Mouse (Mus musculus) lung, embryonic 14.5 days (tissue): ENCODE results near the gene Ankrd13a. TPM values are rescaled to one million over a fixed set of nuclear protein-coding genes. Genes with fewer than 3 reads are reported as not detected.
A peak's percentile ranks its signal among the peaks of the same experiment; 100 is the strongest.

Experiments
- ATAC-seq: fragments of 200-750 bp; cut with Nextera tagmentation; 2 replicates; pipeline ENCODE4 v1.8.0; 2017; ENCODE audit warnings: mild to moderate bottlenecking, moderate TSS enrichment, moderate library complexity; ENCODE audit not compliant: insufficient read depth
- DNase-seq: peaks from one replicate; pipeline ENCODE4 v3.0.0-alpha.2; 2015
- H3K27ac ChIP-seq: fragments of 300-500 bp; sonication (generic); 2 replicates; pipeline ENCODE4 v1.5.1; 2014; ENCODE audit warnings: low read depth, mild to moderate bottlenecking, moderate library complexity
- H3K27me3 ChIP-seq: fragments of 300-500 bp; sonication (generic); 2 replicates; pipeline ENCODE4 v1.6.1; 2014; ENCODE audit warnings: low read length, control low read depth; ENCODE audit not compliant: insufficient read depth
- H3K36me3 ChIP-seq: fragments of 300-500 bp; sonication (generic); 2 replicates; pipeline ENCODE4 v1.6.1; 2014; ENCODE audit warnings: control low read depth; ENCODE audit not compliant: insufficient read depth
- H3K4me1 ChIP-seq: fragments of 300-500 bp; sonication (generic); 2 replicates; pipeline ENCODE4 v1.6.1; 2014; ENCODE audit warnings: antibody characterized with exemption, control low read depth; ENCODE audit not compliant: insufficient read depth
- H3K4me2 ChIP-seq: fragments of 300-500 bp; sonication (generic); 2 replicates; pipeline ENCODE4 v1.6.1; 2014; ENCODE audit warnings: mild to moderate bottlenecking
- H3K4me3 ChIP-seq: fragments of 300-500 bp; sonication (generic); 2 replicates; pipeline ENCODE4 v1.5.1; 2014; ENCODE audit warnings: low read depth, low read length
- H3K9ac ChIP-seq: fragments of 300-500 bp; sonication (generic); 2 replicates; pipeline ENCODE4 v1.6.1; 2014
- H3K9me3 ChIP-seq: fragments of 300-500 bp; sonication (generic); 2 replicates; pipeline ENCODE4 v1.6.1; 2016; ENCODE audit warnings: low read depth, low read length, control low read depth
- CTCF ChIP-seq: IDR thresholded peaks from 2 replicates; pipeline ENCODE4 v1.5.1; 2016; ENCODE audit warnings: antibody characterized with exemption, low read depth
- WGBS: fragments of 180-500 bp; shearing (Covaris S2); extraction: QIAGEN DNeasy Blood & Tissue Kit; methylation state at CpG from one replicate; pipeline ENCODE4 v1.1.7; 2014; 5-methylcytosine and 5-hydroxymethylcytosine counted together
- polyA plus RNA-seq: library from polyadenylated mRNA; unstranded; fragments of >200 nt; fragmentation: Nextera tagmentation; extraction: Ambion mirVana; gene quantifications from 2 replicates; pipeline ENCODE4 v1.2.1, GENCODE M21; 2014

The Ankrd13a gene
- polyA plus RNA-seq: 83.2 and 86.4 TPM in 2 replicates

DNA sequence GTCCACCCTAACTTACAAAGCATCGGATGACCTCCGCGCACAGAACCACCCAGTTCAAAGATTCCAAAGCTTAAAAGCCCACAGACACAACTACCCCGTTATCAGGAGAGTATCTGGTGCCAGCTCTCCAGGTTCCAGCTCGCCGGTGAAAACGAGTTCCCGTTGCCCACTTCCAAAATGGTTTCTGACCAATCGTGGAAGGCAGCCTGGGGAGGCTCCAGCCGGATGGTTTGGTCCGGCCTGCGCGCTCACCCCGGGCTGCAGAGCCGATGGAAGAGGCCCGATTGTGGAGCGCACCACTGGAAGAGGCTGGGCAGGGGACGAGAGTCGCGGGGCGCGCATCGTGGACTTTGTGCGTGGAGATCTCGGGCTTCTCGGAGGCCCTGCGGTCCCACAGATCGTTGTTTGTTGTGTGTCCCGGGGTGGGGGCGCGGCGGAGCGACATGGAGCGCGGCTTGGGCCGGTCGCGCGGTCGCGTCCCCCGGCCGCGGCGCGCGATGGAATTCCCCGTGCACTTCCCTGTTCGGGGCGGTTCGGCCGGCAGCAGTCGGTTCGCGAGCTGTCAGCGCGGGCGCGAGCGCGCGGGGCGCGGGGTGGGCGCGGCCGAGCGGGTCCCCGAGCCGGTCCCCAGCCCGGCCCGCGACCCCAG lies at the start of gene Ankrd13a:
Gene Ankrd13a (plus strand): TSS at position 275 of the 649 bp plus-strand sequence.
- peak within 1 kb of the TSS; percentile 82 for H3K9ac ChIP-seq
- no peaks in the 10 kb centered on the region for H3K27me3 ChIP-seq
- H3K4me2 ChIP-seq: peak within 1 kb of the TSS; percentile 97
- no peak for TF ChIP-seq CTCF
- H3K36me3 ChIP-seq: no peaks in the 10 kb centered on the region
- no peaks in the 10 kb centered on the region; the same call in 1 of the 2 replicates for H3K4me1 ChIP-seq
- H3K4me3 ChIP-seq: peak within 1 kb of the TSS; percentile 84
- DNase-seq (peak; percentile 96), ATAC-seq (peak; percentile 86)
- no peaks in the 10 kb centered on the region for H3K9me3 ChIP-seq
- H3K27ac ChIP-seq: peak within 1 kb of the TSS; percentile 91
- 0% methylated on average over 33 of the region's 73 CpGs for WGBS

DNA sequence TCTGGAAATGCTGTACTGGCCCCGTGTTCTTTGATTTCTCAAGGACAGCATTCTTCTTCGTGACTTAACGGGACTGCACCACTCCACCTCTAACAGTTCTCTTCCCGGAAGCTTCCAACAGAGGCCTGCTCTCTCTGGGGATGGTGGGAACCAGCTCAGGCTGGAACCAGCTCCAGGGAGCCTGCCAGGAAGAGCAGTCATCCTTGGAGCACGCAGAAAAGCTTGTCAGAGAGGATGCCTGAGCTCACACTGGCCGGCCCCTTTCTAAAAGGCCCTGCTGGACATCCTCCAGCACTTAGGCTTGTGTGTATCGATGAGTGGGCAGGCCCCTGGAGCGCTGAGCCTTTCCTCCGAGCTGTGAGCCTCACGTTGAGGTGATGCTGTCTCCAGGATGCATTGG lies 46.3 kb upstream of the Ankrd13a start:
- H3K4me3 ChIP-seq: no peak overlapping the region
- no peak overlapping the region for H3K9ac ChIP-seq
- DNase-seq (no peak), ATAC-seq (no peak)
- no peaks in the 10 kb centered on the region for H3K4me1 ChIP-seq
- no peaks in the 10 kb centered on the region for H3K27me3 ChIP-seq
- WGBS: 80% methylated on average over 10 of the region's 10 CpGs
- TF ChIP-seq CTCF: no peak
- H3K9me3 ChIP-seq: no peaks in the 10 kb centered on the region
- H3K4me2 ChIP-seq: no peak overlapping the region
- H3K27ac ChIP-seq: no peak overlapping the region
- peaks cover 66% of the 10 kb centered on the region for H3K36me3 ChIP-seq

DNA sequence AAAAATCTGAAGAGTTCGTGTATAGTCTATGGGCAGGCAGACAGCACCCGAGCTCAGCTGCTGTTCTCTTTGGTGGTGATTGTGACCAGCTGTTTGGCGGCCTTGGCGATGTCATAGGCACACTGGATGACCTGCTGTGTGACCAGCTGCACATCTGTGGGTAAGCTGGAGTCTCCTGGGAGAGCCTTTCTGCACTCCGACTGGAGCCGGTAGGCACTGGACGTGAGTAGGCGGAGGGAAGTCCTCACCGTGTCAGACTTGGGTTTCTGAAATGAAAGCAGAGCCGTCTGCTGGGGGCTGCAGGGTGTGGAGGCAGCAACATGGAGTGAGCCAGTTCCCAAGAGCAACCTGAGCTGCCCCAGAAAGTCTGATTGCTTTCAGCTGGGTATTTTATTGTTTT lies 44.3 kb upstream of the Ankrd13a start:
- Histone ChIP-seq H3K36me3 (peaks cover 80% of the 10 kb centered on the region), H3K4me1 (no peaks in the 10 kb centered on the region), H3K4me2 (no peak overlapping the region), H3K4me3 (no peak overlapping the region), H3K9me3 (no peaks in the 10 kb centered on the region), H3K27ac (no peak overlapping the region), H3K27me3 (no peaks in the 10 kb centered on the region), H3K9ac (no peak overlapping the region)
- 61% methylated on average over 10 of the region's 10 CpGs for WGBS
- TF ChIP-seq CTCF: no peak
- no peak for ATAC-seq
- peak; percentile 36 for DNase-seq

DNA sequence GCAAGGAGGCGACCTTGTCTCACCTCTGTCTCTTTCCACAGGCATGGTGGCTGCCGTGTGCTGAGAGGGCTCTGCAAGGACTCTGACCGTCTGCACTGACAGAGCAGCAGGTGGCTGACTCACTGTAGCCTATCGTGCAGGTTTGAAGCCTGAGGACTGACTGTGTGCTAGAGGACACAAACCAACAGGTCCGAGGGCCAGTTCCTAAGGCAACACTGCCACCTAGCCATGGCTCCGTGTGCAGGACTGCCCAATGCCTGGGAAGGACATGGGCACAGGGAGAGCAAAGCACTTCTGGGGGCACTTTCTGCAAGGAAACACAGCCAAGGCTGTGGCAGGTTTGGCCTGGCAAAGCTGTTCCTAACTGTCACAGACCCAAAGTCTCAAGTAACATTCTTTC lies 43.0 kb upstream of the Ankrd13a start:
- H3K27me3 ChIP-seq: no peaks in the 10 kb centered on the region
- H3K4me1 ChIP-seq: no peaks in the 10 kb centered on the region
- no peak overlapping the region for H3K4me2 ChIP-seq
- 68% methylated on average over 6 of the region's 6 CpGs for WGBS
- TF ChIP-seq CTCF: no peak
- no peak overlapping the region for H3K9ac ChIP-seq
- no peak for DNase-seq
- H3K9me3 ChIP-seq: no peaks in the 10 kb centered on the region
- no peak overlapping the region for H3K27ac ChIP-seq
- ATAC-seq: no peak
- no peak overlapping the region for H3K4me3 ChIP-seq
- H3K36me3 ChIP-seq: peaks cover 86% of the 10 kb centered on the region

DNA sequence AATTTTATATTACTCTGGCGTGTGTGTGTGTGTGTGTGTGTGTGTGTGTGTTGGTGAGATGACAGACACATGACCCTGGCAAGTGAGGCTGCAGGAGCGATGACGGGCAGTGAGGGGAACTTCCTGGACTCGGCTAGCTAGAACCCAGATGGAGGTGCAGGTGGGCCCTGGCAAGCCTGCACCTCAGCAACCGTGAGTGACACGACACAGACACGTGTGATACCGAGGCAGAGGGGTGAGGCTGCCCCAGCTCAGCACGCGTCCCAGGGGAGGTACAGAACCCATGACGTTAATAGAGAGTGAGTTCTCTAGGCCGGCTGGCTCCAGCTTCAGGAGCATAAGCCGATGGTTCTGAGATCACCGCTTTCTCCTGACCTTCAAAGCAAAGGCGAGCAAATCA lies 42.5 kb upstream of the Ankrd13a start:
- DNase-seq (no peak), ATAC-seq (no peak)
- Histone ChIP-seq H3K36me3 (peaks cover 91% of the 10 kb centered on the region), H3K4me3 (no peak overlapping the region), H3K9ac (no peak overlapping the region), H3K4me2 (no peak overlapping the region), H3K27me3 (no peaks in the 10 kb centered on the region), H3K9me3 (no peaks in the 10 kb centered on the region), H3K27ac (no peak overlapping the region), H3K4me1 (no peaks in the 10 kb centered on the region)
- TF ChIP-seq CTCF: no peak
- 78% methylated on average over 15 of the region's 15 CpGs for WGBS

DNA sequence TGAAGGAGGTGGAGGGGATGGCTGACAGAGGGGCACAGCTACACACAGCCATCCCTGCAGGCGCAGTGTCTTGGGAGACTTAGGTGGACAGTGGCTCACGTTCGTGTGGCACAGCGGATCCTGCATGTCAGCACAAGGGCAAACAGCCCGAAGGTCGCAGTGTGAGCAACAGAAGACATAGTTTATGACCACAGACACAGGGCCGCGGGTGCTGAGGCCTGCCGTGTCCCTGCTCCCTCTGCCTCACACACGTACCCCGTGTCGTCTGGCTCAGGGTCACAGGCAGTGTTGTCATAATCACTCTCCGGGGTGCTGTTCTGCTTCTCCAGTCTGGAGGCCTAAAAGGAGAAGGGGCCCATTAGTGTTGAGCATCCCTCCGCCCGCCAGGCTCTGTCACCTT lies 40.9 kb upstream of the Ankrd13a start:
- ATAC-seq: no peak
- no peak for TF ChIP-seq CTCF
- Histone ChIP-seq H3K27me3 (no peaks in the 10 kb centered on the region), H3K4me1 (no peaks in the 10 kb centered on the region), H3K4me3 (no peak overlapping the region), H3K4me2 (no peak overlapping the region), H3K36me3 (peaks cover 93% of the 10 kb centered on the region), H3K27ac (no peak overlapping the region), H3K9me3 (no peaks in the 10 kb centered on the region), H3K9ac (no peak overlapping the region)
- WGBS: 93% methylated on average over 15 of the region's 15 CpGs
- no peak for DNase-seq

DNA sequence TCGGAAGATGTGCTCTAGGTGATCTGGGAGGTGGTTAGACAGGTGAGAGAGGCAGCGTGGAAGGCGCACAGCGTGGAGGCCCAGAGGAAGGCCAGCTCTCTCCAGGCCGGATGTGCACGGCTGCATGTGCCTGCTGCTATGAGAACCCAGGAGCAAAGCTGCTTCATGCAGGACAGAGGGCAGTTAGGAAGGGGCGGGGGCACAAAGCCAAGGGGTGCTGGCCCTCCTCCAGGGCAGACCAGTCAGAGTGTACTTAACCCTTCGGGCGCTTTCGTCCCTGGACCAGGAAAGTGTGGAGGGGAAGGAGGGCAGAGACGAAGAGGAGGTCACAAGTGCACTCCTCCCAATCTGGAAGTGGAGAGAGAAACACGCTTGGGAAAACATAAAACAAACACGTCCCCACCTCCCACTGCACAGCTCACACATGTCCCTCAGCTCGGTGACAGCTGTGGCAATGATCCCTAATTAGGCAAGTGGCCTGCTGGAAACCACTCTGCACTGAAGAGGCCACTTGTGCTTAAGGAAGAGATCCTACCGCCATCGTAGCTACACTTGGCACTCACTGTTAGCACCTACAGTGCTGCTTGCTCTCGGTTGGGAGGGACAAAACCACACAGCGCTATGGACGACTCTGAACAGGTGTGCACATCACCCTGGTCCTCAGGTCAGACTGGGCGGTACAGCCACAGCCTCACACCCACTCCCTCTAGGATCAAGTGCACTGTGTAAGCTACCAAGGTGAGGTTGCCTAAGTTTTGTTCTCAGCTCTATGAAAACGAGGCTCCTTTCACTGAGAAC lies 37.2 kb upstream of the Ankrd13a start:
- no peak for ATAC-seq
- H3K4me1 ChIP-seq: no peaks in the 10 kb centered on the region
- 74% methylated on average over 21 of the region's 21 CpGs for WGBS
- peaks cover 89% of the 10 kb centered on the region for H3K36me3 ChIP-seq
- TF ChIP-seq CTCF: no peak
- H3K4me3 ChIP-seq: no peak overlapping the region
- H3K27ac ChIP-seq: no peak overlapping the region
- H3K9ac ChIP-seq: no peak overlapping the region
- DNase-seq: no peak
- no peaks in the 10 kb centered on the region for H3K9me3 ChIP-seq
- H3K27me3 ChIP-seq: no peaks in the 10 kb centered on the region
- H3K4me2 ChIP-seq: no peak overlapping the region
